Mouse (Mus musculus) embryonic facial prominence, embryonic 13.5 days (tissue): ENCODE measurements around the gene Gdap1l1. TPM values are rescaled to one million over a fixed set of nuclear protein-coding genes. Genes with fewer than 3 reads are reported as not detected.
"Not testable (repeated sequence)": the region's sequence is repeated elsewhere in the genome, so short reads cannot be mapped to it uniquely, and the experiment has no call there.

Experiments used
- ATAC-seq: fragments of 200-750 bp; cut with Nextera tagmentation; 2 replicates; pipeline ENCODE4 v1.8.0; 2017; ENCODE audit warnings: low read depth; ENCODE audit not compliant: insufficient number of reproducible peaks, insufficient read depth, low FRiP score, low TSS enrichment
- H3K27ac ChIP-seq: fragments of 300-500 bp; sonication (generic); 2 replicates; pipeline ENCODE4 v1.5.1; 2015; ENCODE audit warnings: moderate library complexity, mild to moderate bottlenecking, inconsistent platforms
- H3K27me3 ChIP-seq: fragments of 300-500 bp; sonication (generic); 2 replicates; pipeline ENCODE4 v1.6.1; 2015; ENCODE audit warnings: mild to moderate bottlenecking, inconsistent platforms
- H3K36me3 ChIP-seq: fragments of 300-500 bp; sonication (generic); 2 replicates; pipeline ENCODE4 v1.6.1; 2015; ENCODE audit warnings: mild to moderate bottlenecking, inconsistent platforms
- H3K4me1 ChIP-seq: fragments of 300-500 bp; sonication (generic); 2 replicates; pipeline ENCODE4 v1.6.1; 2015; ENCODE audit warnings: inconsistent platforms
- H3K4me2 ChIP-seq: fragments of 300-500 bp; sonication (generic); 2 replicates; pipeline ENCODE4 v1.6.1; 2015; ENCODE audit warnings: moderate library complexity, mild to moderate bottlenecking, inconsistent platforms
- H3K4me3 ChIP-seq: fragments of 300-500 bp; sonication (generic); 2 replicates; pipeline ENCODE4 v1.5.1; 2015; ENCODE audit warnings: mild to moderate bottlenecking, inconsistent platforms
- H3K9ac ChIP-seq: fragments of 300-500 bp; sonication (generic); 2 replicates; pipeline ENCODE4 v1.6.1; 2015; ENCODE audit warnings: mild to moderate bottlenecking, inconsistent platforms
- H3K9me3 ChIP-seq: fragments of 300-500 bp; sonication (generic); 2 replicates; pipeline ENCODE4 v1.6.1; 2016; ENCODE audit warnings: inconsistent platforms
- WGBS: fragments of 180-500 bp; shearing (Covaris S2); methylation state at CpG from one replicate; pipeline ENCODE4 v1.1.7; 2015; ENCODE audit warnings: mixed read lengths; 5-methylcytosine and 5-hydroxymethylcytosine counted together
- polyA plus RNA-seq: library from polyadenylated mRNA; unstranded; fragments of >200 nt; fragmentation: Nextera tagmentation; extraction: Ambion mirVana; gene quantifications from 2 replicates; pipeline ENCODE4 v1.2.1, GENCODE M21; 2015

The Gdap1l1 gene
- polyA plus RNA-seq, 1 experiment from 2014 or later: 1.9 TPM

DNA sequence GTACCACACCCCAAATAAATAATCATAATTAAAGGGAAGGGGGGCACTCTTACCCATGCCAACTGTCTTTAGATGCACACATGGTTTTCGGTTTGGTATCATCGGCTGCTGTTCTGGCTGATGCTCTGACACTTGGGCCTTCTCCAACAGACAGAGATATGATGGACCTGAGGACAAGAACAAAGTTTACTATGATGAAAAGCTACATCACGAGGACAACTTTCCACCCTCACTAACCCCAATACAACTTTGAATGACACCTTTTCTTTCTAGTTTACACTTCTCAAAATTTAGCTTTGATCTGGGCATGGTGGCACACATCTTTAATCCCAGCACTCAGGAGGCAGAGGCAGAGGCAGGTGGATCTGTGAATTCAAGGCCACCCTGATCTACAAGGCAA is 26.9 kb upstream of the Gdap1l1 start:
- not testable (repeated sequence) for ATAC-seq, H3K27me3 ChIP-seq, H3K4me2 ChIP-seq, H3K4me3 ChIP-seq, H3K9me3 ChIP-seq, H3K9ac ChIP-seq, H3K27ac ChIP-seq, H3K4me1 ChIP-seq
- peaks cover 68% of the 10 kb centered on the region for H3K36me3 ChIP-seq
- WGBS: 92% methylated on average over 3 of the region's 3 CpGs

- H3K4me2 ChIP-seq: no peak overlapping the region
- no peak overlapping the region for H3K27ac ChIP-seq
- 93% methylated on average over 4 of the region's 4 CpGs for WGBS
- peaks cover 67% of the 10 kb centered on the region for H3K36me3 ChIP-seq
- no peak overlapping the region for H3K9ac ChIP-seq
- no peaks in the 10 kb centered on the region for H3K9me3 ChIP-seq
- no peaks in the 10 kb centered on the region for H3K27me3 ChIP-seq
- no peaks in the 10 kb centered on the region for H3K4me1 ChIP-seq
- no peak for ATAC-seq
- no peak overlapping the region for H3K4me3 ChIP-seq
Measured at GRCm38 (mm10) chr2:163411840-163412239, 26.4 kb upstream of the Gdap1l1 start.

DNA sequence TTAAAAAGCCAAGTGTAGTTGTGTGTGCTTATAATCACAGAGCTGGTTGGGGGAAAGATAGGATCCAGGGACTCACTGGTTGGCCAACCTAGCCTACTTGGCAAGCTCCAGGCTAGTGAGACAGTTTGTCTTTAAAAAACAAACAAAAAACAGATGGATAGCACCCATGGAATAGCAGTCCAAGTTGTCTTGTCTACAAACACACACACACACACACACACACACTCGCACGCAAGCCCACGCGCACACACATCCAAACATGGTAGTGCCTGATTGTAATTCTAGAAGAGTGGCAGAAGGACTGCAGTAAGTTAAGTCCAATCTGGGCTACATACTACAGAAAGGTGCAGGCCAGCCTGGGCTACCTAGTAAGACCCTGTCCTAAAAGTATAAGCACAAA is 25.9 kb upstream of the Gdap1l1 start:
- Histone ChIP-seq H3K27me3 (no peaks in the 10 kb centered on the region), H3K9me3 (no peaks in the 10 kb centered on the region), H3K36me3 (peaks cover 61% of the 10 kb centered on the region), H3K4me1 (peaks cover 1% of the 10 kb centered on the region), H3K27ac (no peak overlapping the region), H3K4me3 (no peak overlapping the region), H3K4me2 (no peak overlapping the region), H3K9ac (no peak overlapping the region)
- no peak for ATAC-seq
- WGBS: 97% methylated on average over 4 of the region's 4 CpGs

GRCm38 (mm10) chr2:163412846-163413590 is 25.3 kb upstream of the Gdap1l1 start:
- H3K4me1 ChIP-seq: peaks cover 7% of the 10 kb centered on the region
- H3K9me3 ChIP-seq: no peaks in the 10 kb centered on the region
- no peak for ATAC-seq
- H3K36me3 ChIP-seq: peaks cover 58% of the 10 kb centered on the region
- WGBS: 84% methylated on average over 9 of the region's 9 CpGs
- H3K4me3 ChIP-seq: no peak overlapping the region
- H3K27me3 ChIP-seq: no peaks in the 10 kb centered on the region
- H3K27ac ChIP-seq: no peak overlapping the region
- H3K9ac ChIP-seq: no peak overlapping the region
- no peak overlapping the region for H3K4me2 ChIP-seq

DNA sequence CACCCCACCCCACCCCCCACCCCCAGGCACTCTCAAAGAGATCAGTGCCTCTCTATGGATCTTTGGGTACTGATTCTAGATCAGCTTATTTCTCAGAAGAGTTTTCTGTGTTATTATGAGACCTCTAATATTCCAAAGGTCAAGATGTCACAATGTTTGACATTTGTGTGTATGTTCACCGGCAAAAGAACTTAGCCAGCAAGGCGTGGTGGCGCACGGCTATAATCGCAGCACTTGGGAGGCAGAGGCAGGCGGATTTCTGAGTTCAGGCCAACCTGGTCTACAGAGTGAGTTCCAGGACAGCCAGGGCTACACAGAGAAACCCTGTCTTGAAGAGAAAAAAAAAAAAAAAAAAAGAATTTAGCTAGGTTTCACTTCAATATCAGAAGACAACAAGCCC is 21.2 kb upstream of the Gdap1l1 start:
- no peak overlapping the region for H3K4me2 ChIP-seq
- no peaks in the 10 kb centered on the region for H3K9me3 ChIP-seq
- no peak overlapping the region for H3K9ac ChIP-seq
- H3K4me3 ChIP-seq: no peak overlapping the region
- no peak for ATAC-seq
- peaks cover 24% of the 10 kb centered on the region for H3K4me1 ChIP-seq
- H3K27ac ChIP-seq: no peak overlapping the region
- H3K27me3 ChIP-seq: no peaks in the 10 kb centered on the region
- WGBS: 91% methylated on average over 6 of the region's 6 CpGs
- H3K36me3 ChIP-seq: peaks cover 23% of the 10 kb centered on the region

- Histone ChIP-seq H3K4me2 (peak overlapping the region; percentile 80), H3K36me3 (peaks cover 17% of the 10 kb centered on the region), H3K4me1 (peaks cover 24% of the 10 kb centered on the region), H3K27me3 (no peaks in the 10 kb centered on the region), H3K4me3 (peak overlapping the region; percentile 94), H3K9me3 (no peaks in the 10 kb centered on the region), H3K27ac (no peak overlapping the region), H3K9ac (peak overlapping the region; percentile 94)
- ATAC-seq: no peak
Measured at GRCm38 (mm10) chr2:163417830-163418229, 20.4 kb upstream of the Gdap1l1 start.

GRCm38 (mm10) chr2:163418841-163419345 is 19.4 kb upstream of the Gdap1l1 start:
- ATAC-seq: peak; percentile 45; the same call in 1 of the 2 replicates
- Histone ChIP-seq H3K27ac (peak overlapping the region; percentile 69), H3K4me1 (peaks cover 24% of the 10 kb centered on the region), H3K4me3 (peak overlapping the region; percentile 94), H3K36me3 (peaks cover 9% of the 10 kb centered on the region), H3K4me2 (peak overlapping the region; percentile 80), H3K27me3 (no peaks in the 10 kb centered on the region), H3K9ac (peak overlapping the region; percentile 94), H3K9me3 (no peaks in the 10 kb centered on the region)
- WGBS: under 1% methylated on average over 50 of the region's 50 CpGs

- Histone ChIP-seq H3K27ac (peak overlapping the region; percentile 84), H3K36me3 (peaks cover 5% of the 10 kb centered on the region), H3K27me3 (no peaks in the 10 kb centered on the region), H3K4me2 (peak overlapping the region; percentile 80), H3K4me1 (peaks cover 24% of the 10 kb centered on the region), H3K9ac (peak overlapping the region; percentile 94), H3K4me3 (peak overlapping the region; percentile 94), H3K9me3 (no peaks in the 10 kb centered on the region)
- peak; percentile 100 for ATAC-seq
- WGBS: under 1% methylated on average over 71 of the region's 71 CpGs
Measured at GRCm38 (mm10) chr2:163419346-163420045, 18.8 kb upstream of the Gdap1l1 start.

DNA sequence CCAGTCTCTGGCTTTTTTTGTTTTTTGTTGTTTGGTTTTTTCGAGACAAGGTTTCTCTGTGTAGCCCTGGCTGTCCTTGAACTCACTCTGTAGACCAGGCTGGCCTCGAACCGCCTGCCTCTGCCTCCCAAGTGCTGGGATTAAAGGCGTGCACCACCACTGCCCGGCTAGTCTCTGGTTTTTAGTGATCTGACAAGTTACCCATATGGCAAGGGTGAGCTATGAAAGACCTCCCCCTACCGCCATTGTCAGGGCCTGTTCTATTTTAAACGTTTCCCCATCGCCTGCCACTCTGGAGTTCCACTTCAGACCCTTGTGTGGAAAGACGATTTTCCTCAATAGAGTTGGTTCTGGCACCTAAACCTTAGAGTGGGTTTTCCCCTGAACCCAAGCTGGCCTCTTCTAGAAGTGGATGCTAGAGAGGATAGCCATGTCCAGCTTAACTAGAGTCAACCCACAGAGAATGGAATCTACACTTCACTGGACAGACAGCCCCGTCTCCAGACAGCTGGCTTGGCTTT is 17.9 kb upstream of the Gdap1l1 start:
- 33% methylated on average over 10 of the region's 10 CpGs for WGBS
- Histone ChIP-seq H3K27me3 (no peaks in the 10 kb centered on the region), H3K27ac (peak overlapping the region; percentile 84; the same call in 1 of the 2 replicates), H3K9ac (peak overlapping the region; percentile 94), H3K4me3 (peak overlapping the region; percentile 94), H3K4me1 (peaks cover 24% of the 10 kb centered on the region), H3K4me2 (peak overlapping the region; percentile 74), H3K9me3 (no peaks in the 10 kb centered on the region), H3K36me3 (no peaks in the 10 kb centered on the region)
- no peak for ATAC-seq

DNA sequence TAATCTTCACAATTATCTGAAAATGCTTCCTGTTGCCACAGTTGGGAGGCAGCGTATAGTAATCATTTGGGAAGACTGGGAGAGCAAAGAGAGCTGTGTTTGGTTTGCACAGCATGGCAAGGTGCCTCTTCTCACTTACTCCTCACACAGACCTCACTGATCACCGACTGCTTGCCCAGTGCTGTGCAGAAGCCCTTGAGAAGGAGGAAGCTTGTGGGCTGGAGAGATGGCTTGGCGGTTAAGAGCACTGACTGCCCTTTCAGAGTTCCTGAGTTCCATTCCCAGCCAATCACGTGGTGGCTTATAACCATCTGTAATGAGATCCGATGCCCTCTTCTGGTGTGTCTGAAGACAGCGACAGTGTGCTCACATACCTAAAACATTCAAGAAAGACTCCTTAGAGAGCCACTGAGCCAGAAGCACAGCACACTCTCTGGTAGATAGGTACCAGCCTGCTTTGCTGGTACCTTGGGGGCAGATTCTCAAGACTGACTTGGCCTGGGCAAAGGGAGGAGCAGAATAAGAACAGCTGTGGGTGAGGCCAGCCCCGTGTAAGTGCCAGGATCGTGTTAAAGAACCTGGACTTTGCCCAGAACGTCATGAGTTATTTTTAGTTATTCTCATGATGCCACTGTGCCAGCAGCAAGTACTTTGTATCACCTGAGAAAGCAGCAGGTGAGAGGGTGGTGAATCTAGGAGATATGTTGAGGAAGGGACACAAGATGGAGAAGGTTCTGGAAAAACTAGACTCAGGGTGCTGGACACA is 15.2 kb upstream of the Gdap1l1 start:
- Histone ChIP-seq H3K27ac (no peak overlapping the region), H3K4me2 (no peak overlapping the region), H3K27me3 (no peaks in the 10 kb centered on the region), H3K9ac (no peak overlapping the region), H3K4me3 (no peak overlapping the region), H3K9me3 (no peaks in the 10 kb centered on the region), H3K36me3 (no peaks in the 10 kb centered on the region), H3K4me1 (peaks cover 16% of the 10 kb centered on the region)
- ATAC-seq: no peak
- WGBS: 80% methylated on average over 9 of the region's 9 CpGs

GRCm38 (mm10) chr2:163424597-163424996 is 13.7 kb upstream of the Gdap1l1 start, which contains the start of gene Oser1:
Gene Oser1 (minus strand): TSS chr2:163424697.
- Histone ChIP-seq H3K36me3 (no peaks in the 10 kb centered on the region), H3K4me1 (peaks cover 11% of the 10 kb centered on the region), H3K9ac (no peak within 1 kb of the TSS), H3K4me3 (no peak within 1 kb of the TSS), H3K27me3 (no peaks in the 10 kb centered on the region), H3K4me2 (no peak within 1 kb of the TSS), H3K27ac (no peak within 1 kb of the TSS), H3K9me3 (no peaks in the 10 kb centered on the region)
- ATAC-seq: no peak
- WGBS: 78% methylated on average over 6 of the region's 6 CpGs
